Mouse (Mus musculus): ENCODE measurements around the gene Ifi35.
"Not testable (repeated sequence)": the region's sequence is repeated elsewhere in the genome, so short reads cannot be mapped to it uniquely, and the experiment has no call there.

Gene Ifi35

GRCm38 (mm10) chr11:101447786-101448185, 421 bp upstream of the Ifi35 start:
- DNase-seq (ENCODE audit: low spot score), result no peak

DNA sequence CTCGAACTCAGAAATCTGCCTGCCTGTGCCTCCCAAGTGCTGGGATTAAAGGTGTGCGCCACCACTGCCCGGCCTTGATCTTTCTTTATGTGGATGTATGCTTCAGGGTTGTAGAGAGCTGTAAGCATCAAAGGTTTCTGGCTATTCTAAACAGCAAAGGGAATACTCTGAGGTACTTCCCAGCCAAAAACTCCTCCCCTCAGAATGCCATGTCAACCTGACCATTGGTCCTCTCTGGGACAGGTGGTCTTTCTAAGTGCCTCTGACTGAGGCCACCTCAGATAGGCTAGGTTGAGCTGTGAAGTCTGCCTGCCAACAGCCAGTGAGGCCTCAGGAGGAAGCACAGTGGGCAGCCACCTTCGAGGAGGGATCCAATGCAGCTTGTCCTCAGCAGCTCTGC, 692 bp downstream of the Ifi35 start:
- no peak for DNase-seq (ENCODE audit: low spot score)

GRCm38 (mm10) chr11:101449596-101449995, 1.4 kb downstream of the Ifi35 start:
- not testable (repeated sequence) for DNase-seq (ENCODE audit: low spot score)

DNA sequence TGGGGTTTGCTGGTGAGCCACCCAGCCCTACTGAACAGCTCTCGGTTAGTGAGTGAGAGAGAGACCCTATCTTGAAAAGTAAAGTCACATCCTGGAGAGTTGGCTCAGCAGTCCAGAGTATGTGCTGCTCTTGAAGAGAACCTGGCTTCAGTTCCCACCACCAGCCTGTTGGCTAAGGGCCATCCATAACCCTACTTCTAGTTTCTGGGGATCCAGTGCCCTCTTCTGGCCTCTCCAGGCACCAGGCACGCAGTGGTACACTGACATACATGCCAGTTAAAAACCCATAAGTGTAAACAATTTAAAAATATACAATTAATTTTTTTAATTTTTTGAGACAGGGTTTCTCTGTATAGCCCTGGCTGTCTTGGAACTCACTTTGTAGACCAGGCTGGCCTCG, 2.2 kb downstream of the Ifi35 start:
- DNase-seq (ENCODE audit: low spot score), result no peak

DNA sequence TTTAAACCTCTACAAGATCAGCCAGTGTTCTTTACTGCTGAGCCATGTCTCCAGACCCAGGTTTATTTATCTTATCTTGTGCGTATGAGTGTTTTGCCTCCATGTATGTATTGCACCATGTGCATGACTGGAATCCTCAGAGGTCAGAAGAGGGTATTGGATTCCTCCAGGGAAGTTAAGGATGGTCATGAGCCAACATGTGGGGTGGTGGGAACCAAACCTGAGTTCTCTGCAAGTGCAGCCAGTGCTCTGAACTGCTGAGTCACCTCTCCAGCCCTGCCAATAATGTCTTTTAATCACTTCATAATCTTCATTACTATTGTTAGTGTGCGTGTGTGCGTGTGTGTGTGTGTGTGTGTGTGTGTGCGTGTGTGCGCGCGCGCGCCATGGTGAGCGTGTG, 3.3 kb downstream of the Ifi35 start:
- no peak for DNase-seq (ENCODE audit: low spot score)

DNA sequence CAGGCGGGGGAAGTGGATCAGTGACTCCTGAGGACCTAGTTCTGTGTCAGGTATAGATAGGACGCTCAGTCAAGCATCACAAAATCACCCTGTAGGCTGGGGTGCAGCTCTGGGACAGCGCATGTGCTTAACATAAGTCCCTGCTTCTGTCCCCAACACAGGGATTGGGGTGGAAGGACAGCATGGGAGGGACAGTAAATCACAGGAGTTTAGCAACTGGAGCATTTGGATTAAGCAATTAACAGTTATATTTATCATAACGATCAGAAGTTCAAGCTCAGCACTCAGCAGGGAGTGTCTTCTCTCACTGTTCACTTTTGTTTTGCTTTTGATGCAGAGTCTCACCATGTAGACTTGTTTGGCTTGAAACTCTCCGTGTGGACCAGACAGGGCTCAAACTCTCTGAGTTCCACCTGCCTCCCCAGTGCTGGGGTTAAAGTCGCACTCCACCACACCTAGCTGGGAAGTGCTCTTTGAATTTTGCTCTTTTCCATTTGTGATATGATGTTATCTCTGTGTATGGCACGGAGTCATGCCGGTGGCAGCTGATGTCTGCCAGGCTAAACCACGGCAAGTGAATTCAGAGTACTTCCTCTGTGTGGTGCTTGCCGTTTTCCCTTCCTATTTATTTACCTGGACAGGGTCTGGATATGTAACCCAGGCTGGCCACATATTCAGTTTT, 4.0 kb downstream of the Ifi35 start:
- DNase-seq (ENCODE audit: low spot score), result no peak

DNA sequence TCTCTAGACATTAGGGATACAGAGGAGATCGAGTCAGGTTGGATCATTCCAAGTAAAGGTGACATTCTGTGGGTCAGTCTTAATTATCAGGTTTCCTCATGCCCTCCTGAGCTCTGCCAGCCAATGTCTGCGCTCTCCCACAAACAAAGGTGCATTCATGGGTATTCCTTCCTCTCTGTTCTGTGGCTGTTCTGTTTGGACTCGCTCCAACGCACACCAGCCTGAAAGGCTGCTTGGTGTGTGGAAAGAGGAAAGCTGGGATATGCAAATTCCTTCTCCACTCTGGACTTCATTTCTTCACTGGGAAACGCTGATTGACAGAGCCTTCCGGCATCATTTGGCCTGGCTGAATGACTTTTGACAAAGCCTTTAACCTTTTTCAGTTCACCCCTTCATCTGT, 6.5 kb downstream of the Ifi35 start:
- DNase-seq (ENCODE audit: low spot score), result no peak

DNA sequence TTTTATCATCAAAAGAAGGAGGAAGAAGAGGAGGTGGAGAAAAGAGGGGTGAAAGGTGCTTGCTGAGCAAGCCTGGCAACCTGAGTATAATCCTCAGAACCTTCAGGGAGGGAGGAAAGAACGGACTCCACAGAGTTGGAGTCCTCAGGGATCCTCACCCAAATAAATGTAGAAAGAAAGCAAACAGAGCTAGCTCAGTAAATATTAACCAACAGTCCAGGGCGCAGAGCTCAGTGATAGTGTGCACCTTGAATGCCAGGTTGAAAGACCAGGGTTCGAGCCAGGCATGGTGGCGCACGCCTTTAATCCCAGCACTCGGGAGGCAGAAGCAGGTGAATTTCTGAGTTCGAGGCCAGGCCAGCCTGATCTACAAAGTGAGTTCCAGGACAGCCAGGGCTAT, 7.4 kb downstream of the Ifi35 start:
- no peak for DNase-seq (ENCODE audit: low spot score)

- no peak for DNase-seq (ENCODE audit: low spot score)
Observed at GRCm38 (mm10) chr11:101457631-101458030, 9.4 kb downstream of the Ifi35 start.

DNA sequence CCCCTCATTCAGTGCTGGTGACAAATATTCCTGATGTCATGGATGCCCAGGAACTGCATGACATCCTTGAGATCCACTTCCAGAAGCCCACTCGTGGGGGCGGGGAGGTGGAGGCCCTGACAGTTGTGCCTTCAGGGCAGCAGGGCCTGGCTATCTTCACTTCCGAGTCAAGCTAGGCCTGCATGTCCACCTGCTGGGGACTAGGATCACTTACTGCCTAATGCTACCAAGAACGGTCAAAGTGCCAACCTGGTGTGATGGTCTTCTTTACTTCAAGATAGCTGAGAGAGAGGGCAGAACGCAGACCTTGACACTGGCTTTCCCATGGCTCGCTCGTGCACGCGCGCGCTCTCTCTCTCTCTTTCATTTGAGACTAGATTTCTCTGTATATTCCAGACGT, 10.0 kb downstream of the Ifi35 start:
- DNase-seq (ENCODE audit: low spot score), result no peak

- DNase-seq (ENCODE audit: low spot score), result no peak
Observed at GRCm38 (mm10) chr11:101459716-101460115, 11.5 kb downstream of the Ifi35 start.

GRCm38 (mm10) chr11:101460321-101460720, 12.1 kb downstream of the Ifi35 start:
- no peak for DNase-seq (ENCODE audit: low spot score)

- DNase-seq (ENCODE audit: low spot score), result no peak
Observed at GRCm38 (mm10) chr11:101462141-101462540, 13.9 kb downstream of the Ifi35 start.

- no peak for DNase-seq (ENCODE audit: low spot score)
Observed at GRCm38 (mm10) chr11:101462583-101463440, 14.6 kb downstream of the Ifi35 start.

GRCm38 (mm10) chr11:101464211-101465100, 16.2 kb downstream of the Ifi35 start, which contains the start of gene Rnd2:
Gene Rnd2, plus strand, starts transcription at chr11:101464999.
- DNase-seq (ENCODE audit: low spot score), result no peak

GRCm38 (mm10) chr11:101465101-101465868, 17.1 kb downstream of the Ifi35 start:
- peak; percentile 18 for DNase-seq (ENCODE audit: low spot score)

DNA sequence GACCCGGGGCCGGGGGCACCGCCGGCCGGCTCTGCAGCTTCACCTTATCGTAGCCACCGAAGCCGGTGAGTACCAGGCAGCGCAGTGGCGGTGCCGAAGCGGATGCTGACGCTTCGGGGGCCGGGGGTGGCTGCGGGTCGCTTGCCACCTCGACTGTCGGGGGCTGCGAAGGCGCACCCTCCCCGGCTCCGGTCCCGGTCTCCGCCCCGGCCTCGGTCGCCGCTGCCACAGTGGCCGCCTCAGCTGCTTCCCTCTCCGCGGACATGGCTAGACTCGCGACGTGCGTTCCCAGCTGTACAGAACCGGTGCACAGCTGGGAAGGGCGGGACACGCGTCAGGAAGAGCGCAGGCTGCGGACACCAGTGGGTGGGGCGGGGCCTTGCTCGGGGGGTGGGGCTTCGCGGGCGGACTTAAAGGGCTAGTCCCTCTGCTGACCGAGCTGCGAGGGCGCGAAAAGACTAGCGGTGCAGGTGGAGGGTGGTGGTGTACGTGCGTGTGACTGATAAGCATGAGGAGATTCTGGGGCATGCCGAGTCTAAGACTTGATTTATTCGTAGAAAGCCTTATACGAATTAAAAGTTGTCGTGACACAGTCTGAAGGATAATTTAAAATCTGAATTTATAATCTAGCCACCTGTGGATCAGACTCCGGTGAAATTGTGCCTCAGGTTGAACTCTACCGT, 17.8 kb downstream of the Ifi35 start, which contains the start of gene Vat1:
Gene Vat1 (minus strand): TSS at position 362 of the 683 bp plus-strand sequence.
- peak; percentile 37 for DNase-seq (ENCODE audit: low spot score)

DNA sequence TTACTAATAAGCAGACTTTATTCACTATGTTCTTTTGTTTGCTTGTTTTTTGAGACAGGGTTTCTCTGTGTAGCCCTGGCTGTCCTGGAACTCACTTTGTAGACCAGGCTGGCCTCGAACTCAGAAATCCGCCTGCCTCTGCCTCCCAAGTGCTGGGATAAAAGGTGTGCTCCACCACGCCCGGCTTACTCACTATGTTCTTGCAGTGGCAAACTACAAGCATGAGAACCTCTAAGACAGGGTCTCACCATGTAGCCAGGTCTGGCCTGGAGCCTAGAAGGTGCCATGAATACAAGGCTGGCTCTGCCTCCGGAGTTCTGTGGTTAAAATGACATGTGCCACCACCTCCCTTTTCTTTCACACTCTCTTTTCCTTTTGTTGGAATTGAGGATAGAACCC, 18.3 kb downstream of the Ifi35 start:
- DNase-seq (ENCODE audit: low spot score), result not testable (repeated sequence)

DNA sequence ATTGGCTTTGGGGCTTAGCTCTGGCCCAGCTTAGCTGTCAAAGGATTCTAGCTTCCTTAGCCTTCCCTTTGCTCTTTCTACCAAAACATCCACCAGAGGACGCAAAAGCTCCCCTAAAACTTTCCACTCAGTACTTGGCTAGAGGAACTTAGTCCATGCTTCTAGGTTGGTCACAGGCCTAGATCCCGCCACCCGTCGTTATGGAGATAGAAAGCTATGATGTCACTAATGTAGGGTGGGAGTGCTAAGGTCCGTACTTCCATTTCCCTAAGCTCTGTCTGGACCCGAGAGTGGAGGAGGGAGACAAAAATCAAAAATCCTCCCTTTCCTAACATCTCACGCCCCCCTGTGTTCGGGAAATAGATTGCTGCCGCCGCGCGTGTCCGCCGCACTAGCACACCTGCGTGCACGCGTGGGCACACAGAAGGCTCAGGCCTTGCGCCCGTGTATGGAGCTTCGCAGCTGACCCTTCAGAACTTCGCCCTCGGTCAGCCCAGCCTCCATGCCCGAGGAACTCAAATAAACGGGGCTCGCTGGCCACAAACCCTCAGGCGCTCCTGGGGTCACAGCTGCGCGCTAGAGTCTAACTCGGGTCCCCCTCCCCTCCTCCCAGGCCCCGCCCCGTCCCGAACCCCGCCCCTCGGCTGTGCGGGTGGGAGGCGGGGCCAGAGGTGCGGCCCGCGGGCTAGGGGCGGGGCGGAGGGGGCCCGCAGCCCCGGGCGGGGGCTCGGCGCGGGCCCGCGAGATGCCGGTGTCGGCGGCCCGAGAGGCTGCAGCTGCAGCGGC, 19.5 kb downstream of the Ifi35 start:
- DNase-seq (ENCODE audit: low spot score), result no peak

DNA sequence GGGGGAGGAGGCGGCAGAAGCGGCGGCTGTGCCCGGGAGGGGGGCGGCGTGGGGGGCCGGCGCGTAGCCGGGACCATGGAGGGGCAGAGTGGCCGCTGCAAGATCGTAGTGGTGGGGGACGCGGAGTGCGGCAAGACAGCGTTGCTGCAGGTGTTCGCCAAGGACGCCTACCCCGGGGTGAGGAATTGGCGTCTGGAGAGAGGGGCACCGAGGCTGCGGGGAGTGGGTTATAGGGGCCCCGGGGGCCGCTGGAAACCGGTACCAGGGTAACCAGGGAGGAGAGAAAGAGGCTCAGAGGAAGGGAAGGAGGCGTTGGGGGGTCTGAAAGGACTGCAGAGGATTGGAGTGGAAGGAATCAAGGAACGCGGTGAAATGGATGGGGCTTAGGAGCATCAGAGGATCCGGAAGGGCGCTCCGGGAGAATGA, 20.1 kb downstream of the Ifi35 start:
- peak; percentile 14 for DNase-seq (ENCODE audit: low spot score)

All from urinary bladder, postnatal 10 days (tissue).